Mouse (Mus musculus) ES-Bruce4 (cell line): Measurements from ENCODE around the gene Crybb3.

ENCODE experiments used
- CTCF ChIP-seq: IDR thresholded peaks from one replicate; pipeline ENCODE4 v1.8.1; 2011; ENCODE audit warnings: low read depth, low read length
- POLR2A ChIP-seq: IDR thresholded peaks from one replicate; pipeline ENCODE4 v1.8.1; 2011; ENCODE audit warnings: low read length; ENCODE audit not compliant: insufficient read depth

DNA sequence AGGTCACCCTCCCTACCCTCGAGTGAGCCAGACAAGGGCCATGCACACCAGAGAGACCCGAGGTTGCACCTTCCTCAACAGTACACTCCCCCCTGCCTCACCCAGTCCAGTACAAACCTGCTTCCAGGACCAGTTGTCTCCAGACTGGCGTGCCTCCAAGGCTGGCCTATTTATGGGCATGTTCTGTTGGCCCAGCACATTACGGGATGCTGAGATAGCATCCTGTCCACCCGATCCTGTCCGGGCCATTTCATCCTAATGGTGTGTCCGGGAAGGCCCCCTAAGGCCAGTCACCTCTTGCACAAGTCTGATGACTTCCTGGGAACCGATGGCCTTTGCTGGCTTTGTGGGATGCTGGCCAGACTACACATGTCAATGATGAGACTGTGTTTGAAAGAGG lies at the start of gene Crybb3:
- TF ChIP-seq CTCF (no peak), POLR2A (no peak)
